Mouse (Mus musculus) v-Abl transformed pro-B cells (cell line): ENCODE data around the gene Exoc3l.

Source experiments
- in situ Hi-C, 2 experiments: fragments of 400-800 bp; cut with MboI; formaldehyde crosslinking; loops; one replicate each; pipeline ENCODE4 v1.15.1; 2025; ENCODE audit not compliant: unreplicated experiment in 2 of 2

Exoc3l gene

DNA sequence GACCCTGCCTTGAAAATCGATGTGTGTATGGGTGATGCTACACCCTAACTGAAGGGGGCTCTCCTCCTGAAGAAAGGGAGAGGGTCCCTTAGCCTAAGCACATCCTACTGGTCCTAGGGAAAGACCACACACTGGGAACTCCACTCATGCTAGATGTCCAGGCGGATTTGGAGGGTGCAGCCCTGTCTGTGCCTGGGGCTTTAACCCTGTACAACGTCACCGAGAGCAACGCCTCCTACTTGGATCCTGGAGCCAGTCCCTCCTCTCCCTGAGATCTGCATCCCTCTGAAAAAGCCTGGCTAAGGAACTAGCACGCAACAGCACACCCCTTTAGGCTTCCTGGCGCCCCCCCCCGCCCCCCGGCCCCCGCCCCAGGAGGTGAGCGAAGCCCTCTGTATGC, 20.5 kb downstream of the Exoc3l start:
- in situ Hi-C loops = no loop called here

DNA sequence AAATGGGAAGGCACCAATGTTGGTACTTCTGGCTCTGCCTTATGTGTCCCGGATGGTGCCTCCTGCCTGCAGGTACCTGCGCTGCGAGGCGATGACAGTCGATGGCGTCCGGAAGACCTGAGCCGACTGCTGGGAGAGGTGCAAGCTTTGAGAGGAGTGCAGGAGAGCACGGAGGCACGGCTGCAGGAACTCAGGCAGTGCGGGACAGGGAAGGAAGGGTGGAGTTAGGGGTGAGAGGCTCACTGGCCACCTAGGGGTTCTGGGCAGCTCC, 25.1 kb downstream of the Exoc3l start:
- in situ Hi-C loops = no loop called here

DNA sequence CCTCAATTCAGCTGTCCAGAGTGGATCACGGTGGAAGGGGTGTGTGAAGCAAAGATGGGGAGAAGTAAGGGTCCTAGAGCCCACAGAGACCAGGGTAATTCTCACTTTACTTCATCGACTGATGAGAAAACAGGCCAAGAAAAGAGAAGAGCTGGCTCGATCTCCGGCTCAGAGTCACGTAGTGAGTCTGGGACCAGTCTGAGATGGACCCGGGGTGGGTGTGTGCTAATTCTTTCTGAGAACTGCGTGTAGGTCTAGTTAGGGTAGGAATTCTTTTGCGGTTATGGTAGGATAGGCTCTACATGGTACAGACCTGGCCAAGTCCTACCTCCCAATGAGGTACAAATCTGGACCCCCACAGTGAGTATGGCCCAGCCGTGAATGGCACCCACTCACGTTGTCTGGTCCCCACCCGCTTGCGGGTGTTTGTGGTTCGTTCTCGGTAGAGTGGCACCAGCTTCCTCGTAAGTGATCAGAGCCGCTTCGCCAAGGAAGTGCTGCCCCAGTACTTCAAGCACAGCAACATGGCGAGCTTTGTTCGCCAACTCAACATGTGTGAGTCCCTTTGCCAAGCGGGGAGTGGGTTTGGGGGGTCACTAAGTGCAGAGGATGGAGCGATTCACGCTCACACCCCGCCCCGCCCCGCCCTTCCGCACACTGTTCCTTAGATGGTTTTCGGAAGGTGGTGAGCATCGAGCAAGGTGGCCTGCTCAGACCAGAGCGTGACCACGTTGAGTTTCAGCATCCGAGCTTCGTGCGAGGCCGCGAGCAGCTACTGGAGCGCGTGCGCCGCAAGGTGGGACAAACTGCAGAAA, 25.6 kb downstream of the Exoc3l start:
- in situ Hi-C loops = no loop called here

DNA sequence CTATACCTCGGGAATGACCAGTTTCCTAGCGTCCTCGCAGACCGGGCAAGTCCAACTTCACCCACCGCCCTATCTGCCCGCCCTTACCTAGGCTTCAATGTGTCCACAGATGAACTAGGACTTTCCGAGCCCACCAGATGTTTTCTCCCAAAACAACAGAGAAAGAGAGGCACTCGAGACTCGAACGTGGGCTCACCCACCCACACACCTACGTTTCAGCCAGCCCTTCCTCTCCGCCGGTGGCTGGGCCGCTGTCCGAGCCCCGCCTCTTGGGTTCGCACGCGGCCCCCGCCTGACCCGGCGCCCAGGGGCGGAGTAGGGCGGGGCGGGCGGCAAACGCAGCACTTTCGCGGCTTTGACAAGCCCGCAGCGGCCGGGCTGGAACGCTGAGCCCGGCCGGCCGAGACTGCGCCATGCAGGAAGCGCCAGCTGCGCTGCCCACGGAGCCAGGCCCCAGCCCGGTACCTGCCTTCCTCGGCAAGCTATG, 26.4 kb downstream of the Exoc3l start, which contains the start of gene Hsf4:
Gene Hsf4, plus strand, starts transcription at position 341 of the 487 bp plus-strand sequence.
- in situ Hi-C loops = loop anchor here in 1 of 2 experiments (10.0 kb wide), 1 partner anchor 105 kb away; no protein-coding TSS in a partner anchor

DNA sequence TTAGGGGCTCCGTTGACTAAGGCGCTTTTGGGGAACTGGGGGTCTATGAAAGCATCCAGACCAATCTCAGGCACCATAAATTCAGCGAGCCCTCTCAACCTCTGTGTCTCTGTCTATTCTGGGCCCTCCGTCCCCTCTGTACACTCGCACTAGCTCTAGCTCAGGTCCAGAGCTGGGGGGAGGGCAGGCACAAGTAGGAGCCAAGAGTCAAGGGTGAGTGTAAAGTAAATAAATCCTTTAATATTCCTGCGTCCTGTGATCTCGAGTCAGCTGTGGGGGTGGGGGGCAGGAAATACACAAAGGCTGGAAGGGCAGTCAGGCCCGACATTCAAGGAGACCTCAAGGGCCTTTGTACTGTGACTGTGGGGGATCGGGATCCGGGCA, 26.8 kb downstream of the Exoc3l start:
- in situ Hi-C loops = loop anchor here in 1 of 2 experiments (10.0 kb wide), 1 partner anchor 104 kb away; no protein-coding TSS in a partner anchor

DNA sequence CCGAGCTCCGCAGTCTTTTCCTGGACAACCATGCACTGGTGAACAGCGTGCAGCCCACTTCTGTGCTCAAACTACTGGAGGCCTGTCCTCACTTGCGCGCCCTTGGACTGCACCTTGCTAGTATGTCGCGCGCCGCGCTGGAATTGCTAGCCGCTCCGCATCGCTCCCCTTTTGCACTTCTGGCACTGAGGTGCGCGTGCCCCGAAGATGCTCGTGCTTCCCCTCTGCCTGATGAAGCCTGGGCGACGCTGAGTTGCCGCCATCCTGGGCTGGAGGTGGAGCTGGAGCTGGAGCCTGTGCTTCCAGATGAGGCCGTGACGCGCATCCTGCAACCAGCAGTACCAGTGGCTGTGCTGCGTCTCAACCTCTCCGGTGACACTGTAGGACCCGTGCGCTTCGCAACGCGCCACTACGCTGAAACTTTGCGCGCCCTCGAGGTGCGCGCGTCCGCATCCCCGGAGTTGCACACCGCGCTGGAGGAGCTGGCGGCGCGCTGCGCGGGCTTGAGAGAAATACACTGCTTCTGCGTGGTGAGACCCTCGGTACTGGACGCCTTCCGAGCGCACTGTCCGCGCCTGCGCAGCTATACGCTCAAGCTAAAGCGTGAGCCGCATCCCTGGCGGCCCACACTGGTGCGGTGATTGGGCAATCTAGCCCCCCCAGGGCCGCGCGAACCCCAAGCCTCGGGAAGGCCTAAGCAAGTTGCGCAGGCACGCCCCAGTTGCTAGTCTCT, 27.4 kb downstream of the Exoc3l start:
- in situ Hi-C loops = loop anchor here in 1 of 2 experiments (10.0 kb wide), 1 partner anchor 104 kb away; no protein-coding TSS in a partner anchor

GRCm38 (mm10) chr8:105266775-105267174, 29.1 kb downstream of the Exoc3l start:
- in situ Hi-C loops = loop anchor here in 1 of 2 experiments (10.0 kb wide), 1 partner anchor 102 kb away; no protein-coding TSS in a partner anchor

GRCm38 (mm10) chr8:105265128-105265527, 30.8 kb downstream of the Exoc3l start:
- in situ Hi-C loops = loop anchor here in 1 of 2 experiments (10.0 kb wide), 1 partner anchor 100 kb away; no protein-coding TSS in a partner anchor

DNA sequence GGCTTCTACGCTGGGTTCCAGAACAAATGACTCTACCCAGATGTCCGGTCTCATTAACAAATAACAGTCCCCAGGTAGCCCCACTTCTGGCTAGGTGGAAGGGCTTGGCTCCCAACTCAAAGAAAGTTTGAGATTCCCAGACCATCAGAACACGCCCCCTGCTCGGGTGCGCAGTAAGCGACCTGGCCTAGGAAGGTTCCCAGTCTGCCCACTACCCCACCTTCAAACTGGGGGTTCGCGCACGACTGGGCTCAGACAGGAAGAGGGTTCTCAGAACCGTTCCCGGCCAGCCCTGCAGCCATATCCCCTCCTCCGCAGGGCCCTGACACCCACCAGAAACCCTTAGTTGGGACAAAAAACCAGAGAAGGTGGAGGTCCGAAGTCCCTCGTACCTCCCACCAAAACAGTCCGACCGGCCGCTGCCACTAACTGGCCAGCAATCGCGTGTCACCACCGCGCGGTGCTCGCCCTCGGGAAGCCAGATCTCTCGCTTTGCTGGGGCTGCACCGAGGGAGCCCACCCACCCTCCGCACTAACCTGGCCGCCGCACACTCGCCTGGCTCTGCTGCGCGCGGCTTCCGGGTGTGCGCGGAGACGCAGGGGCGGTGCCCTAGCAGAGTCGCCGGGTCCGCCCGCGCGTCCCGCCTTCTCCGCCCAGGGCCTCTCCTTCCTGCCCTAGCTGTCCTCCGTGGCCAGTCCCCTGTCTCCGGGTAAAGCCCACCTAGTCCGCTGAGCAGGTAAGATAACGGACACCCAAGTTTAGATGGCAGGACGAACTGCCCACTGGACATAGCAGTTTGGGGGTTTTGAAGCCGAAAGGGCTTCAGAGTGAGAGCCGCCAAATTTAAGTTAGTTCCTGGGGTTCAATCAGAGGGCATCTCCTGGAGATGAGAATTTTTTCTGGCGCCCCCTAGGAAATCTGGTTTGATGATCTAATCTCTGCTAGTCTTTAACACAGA, 31.6 kb downstream of the Exoc3l start, which contains the start of the genes Tradd and Fbxl8:
Gene Tradd, minus strand, starts transcription at position 586 of the 959 bp plus-strand sequence.
Gene Fbxl8, plus strand, starts transcription at position 625 of the 959 bp plus-strand sequence.
- in situ Hi-C loops = loop anchor here in 1 of 2 experiments (10.0 kb wide), 1 partner anchor 100 kb away; no protein-coding TSS in a partner anchor

- in situ Hi-C loops = loop anchor here in 1 of 2 experiments (10.0 kb wide), 1 partner anchor 99 kb away; no protein-coding TSS in a partner anchor
Observed at GRCm38 (mm10) chr8:105263244-105263912, 32.5 kb downstream of the Exoc3l start.

DNA sequence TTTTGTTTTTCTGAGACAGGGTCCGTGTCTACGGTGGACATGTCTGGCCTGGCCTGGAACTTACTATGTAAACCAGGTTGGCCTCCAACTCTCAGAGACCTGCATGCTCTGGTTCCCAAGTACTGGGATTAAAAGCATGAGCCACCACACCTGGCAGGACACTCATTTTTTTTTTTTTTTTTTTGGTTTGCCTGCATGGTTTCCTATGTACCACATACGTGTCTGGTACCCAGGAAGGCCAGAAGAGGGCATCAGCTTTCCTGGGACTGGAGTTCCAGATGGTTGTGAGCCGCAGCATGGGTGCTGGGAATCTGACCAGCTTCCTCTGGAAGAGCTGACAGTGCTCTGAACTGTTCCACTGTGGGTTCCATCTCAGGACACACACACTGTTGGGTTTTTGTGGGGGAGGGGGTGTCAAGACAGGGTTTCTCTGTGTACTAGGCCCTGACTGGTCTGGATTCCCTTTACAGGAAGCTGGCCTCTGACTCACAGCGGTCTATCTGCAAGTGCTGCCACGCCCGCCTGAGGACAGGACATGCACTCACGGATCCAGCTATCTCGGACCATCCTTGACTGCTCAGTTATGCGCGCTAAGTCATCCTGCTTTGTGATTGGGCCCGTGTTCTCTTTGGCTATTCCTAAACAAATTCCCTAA, 34.4 kb downstream of the Exoc3l start:
- in situ Hi-C loops = loop anchor here in 1 of 2 experiments (10.0 kb wide), 1 partner anchor 97 kb away; no protein-coding TSS in a partner anchor

DNA sequence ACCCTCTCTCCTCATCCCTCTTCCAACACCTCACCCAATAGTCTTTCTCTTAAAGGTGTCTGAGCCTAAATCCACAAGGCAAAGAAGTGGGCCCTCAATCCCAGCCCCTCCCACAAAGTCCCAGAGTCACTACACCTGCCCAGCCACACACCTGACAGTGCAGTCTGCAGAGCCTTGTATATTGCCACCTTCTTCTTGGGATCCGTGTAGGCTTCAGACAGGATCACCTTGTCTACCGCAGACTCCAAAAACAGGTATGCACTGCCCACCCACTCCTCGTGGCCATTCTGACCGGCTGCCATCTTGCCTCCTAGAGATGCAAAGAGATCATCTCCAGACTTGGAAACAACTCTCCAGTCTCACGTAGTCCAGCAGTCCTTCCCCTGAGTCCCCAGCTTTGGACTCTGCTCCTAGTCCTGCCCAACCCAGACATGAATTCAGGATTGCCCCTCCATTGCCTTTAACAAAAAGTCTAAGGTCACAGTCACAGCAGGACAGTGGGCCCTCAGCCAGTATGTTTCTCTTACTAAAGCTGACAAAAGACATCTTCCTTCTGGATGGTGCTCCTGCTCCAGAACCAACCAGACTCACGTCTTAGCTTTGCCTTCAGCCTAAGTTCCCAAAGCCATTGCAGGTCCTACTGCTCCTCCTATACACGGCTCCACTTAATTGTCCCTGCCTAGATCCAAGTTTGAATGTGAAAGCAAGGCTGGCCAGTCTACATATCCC, 35.4 kb downstream of the Exoc3l start:
- in situ Hi-C loops = loop anchor here in 1 of 2 experiments (10.0 kb wide), 1 partner anchor 96 kb away; no protein-coding TSS in a partner anchor

GRCm38 (mm10) chr8:105259721-105260320, 36.1 kb downstream of the Exoc3l start:
- in situ Hi-C loops = loop anchor here in 1 of 2 experiments (10.0 kb wide), 1 partner anchor 95 kb away; no protein-coding TSS in a partner anchor

DNA sequence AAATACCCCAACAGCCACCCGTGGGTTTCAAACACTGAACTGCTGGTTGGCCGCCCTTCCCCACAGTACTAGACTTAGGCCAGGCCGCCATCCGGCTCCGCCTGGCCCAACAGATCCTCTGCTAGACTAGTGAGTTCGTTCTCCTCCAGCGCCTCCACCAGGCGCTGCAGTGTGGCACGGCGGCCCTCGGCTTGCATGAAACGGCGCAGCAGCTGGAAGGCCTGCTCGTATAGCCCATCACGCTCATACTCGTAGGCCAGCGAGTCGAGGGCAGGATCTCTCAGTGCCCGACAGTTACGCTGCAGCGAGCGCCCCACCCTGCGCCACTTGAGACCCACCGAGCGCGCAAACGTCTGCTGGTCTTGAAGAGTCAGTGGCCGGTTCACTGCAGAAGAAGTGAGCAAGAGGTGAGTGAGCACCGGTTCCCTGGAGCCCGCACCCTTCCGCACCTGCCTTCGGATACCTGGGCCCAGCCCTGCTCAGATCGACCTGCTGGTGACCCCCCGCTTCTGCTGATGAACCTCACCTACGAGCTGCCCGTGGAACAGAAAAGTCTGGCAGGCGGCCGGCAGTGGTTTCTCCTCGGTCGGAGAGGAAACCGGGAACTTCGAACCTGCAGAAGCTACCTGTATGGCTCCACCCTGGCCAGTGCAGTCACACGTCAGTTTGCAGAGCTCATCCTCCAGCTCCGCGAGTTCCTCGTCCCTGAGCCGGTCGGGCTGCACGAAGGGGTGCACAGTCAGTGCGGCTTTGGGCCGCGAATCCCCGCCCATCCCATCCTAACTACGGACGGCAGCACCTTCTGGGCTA, 36.8 kb downstream of the Exoc3l start:
- in situ Hi-C loops = no loop called here

- in situ Hi-C loops = no loop called here
Observed at GRCm38 (mm10) chr8:105257318-105258114, 38.4 kb downstream of the Exoc3l start.

- in situ Hi-C loops = loop anchor here in 1 of 2 experiments (5.0 kb wide), 1 partner anchor 32 kb away; the partner anchor contains the start of gene 4931428F04Rik
Observed at GRCm38 (mm10) chr8:105254966-105255350, 40.9 kb downstream of the Exoc3l start, which contains the start of gene B3gnt9. Gene B3gnt9 (minus strand): TSS chr8:105255153.
